ENCODE assay signal across 24 mouse cellular contexts in the genomic region with DNA sequence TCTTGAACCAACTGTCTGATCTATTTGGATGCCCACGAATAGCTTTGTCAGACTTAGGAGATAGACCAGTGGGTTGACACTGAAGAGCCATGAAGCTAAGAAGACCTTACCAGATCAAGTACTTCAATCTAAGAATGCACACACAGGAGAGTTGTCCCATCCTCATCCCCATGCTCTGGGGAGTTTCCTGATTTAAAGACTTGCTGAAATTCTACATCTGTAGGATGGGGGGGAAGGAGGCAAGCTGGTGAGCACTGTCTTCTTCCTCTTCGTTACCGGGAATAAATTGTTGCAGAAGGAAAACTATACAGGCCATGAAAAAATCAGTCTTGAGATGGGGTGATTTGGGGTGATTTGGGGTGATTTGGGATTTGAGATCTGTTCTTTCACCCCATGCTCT. TPM values are rescaled to one million over a fixed set of nuclear protein-coding genes. Genes with fewer than 3 reads are reported as not detected.
DNase-seq lines count a peak whose midpoint lies in the region; ATAC-seq lines count a peak whose summit lies in the region.
"Had no signal": no experiment of that assay in that cellular context is flagged by ENCODE, and none has a peak within 500 bp of the region (broad histone marks: within the 10 kb centered on the region; RNA-seq: fewer than 3 reads in every experiment).

No protein-coding gene starts in this region.

- no peaks in the 10 kb centered on the region for H3K9me3 ChIP-seq in embryonic facial prominence, embryonic 11.5 days (replicated peaks; ENCODE audit: control insufficient read depth, low read length)
- no peaks in the 10 kb centered on the region for H3K9me3 ChIP-seq in embryonic facial prominence, embryonic 10.5 days
- no peaks in the 10 kb centered on the region for H3K9me3 ChIP-seq in hindbrain, embryonic 11.5 days (ENCODE audit: control insufficient read depth, low read length)
- H3K9me3 ChIP-seq in hindbrain, embryonic 13.5 days, result no peaks in the 10 kb centered on the region
- no peaks in the 10 kb centered on the region for H3K9me3 ChIP-seq in midbrain, embryonic 11.5 days (ENCODE audit: control insufficient read depth, low read length)
- H3K9me3 ChIP-seq in midbrain, embryonic 10.5 days (replicated peaks), result no peaks in the 10 kb centered on the region
- H3K9me3 ChIP-seq: embryonic facial prominence, embryonic 12.5 days; forebrain, embryonic 13.5 days; forebrain, embryonic 15.5 days; G1E had no signal

- no peak overlapping the region for H3K4me2 ChIP-seq in embryonic facial prominence, embryonic 11.5 days (ENCODE audit: low read depth, low read length)
- no peak overlapping the region for H3K4me2 ChIP-seq in hindbrain, embryonic 11.5 days (replicated peaks; ENCODE audit: low read depth, low read length)
- H3K4me2 ChIP-seq in hindbrain, embryonic 13.5 days, result no peak overlapping the region
- no peak overlapping the region for H3K4me2 ChIP-seq in midbrain, embryonic 11.5 days
- H3K4me2 ChIP-seq: embryonic facial prominence, embryonic 12.5 days; forebrain, embryonic 13.5 days; forebrain, embryonic 15.5 days had no signal

- ATAC-seq in embryonic facial prominence, embryonic 11.5 days (replicated peaks; ENCODE audit: insufficient number of reproducible peaks, low FRiP score, low TSS enrichment, low read depth), result no peak
- no peak for ATAC-seq in hindbrain, embryonic 11.5 days (ENCODE audit: low FRiP score)
- ATAC-seq in hindbrain, embryonic 13.5 days (ENCODE audit: low FRiP score), result no peak
- no peak for ATAC-seq in midbrain, embryonic 11.5 days (ENCODE audit: low FRiP score)
- ATAC-seq: activated CD4-positive, CD25-positive, alpha-beta regulatory T cell, adult 4 months; CD4-positive, CD25-positive, alpha-beta regulatory T cell, adult 4 months; forebrain, embryonic 13.5 days; forebrain, embryonic 15.5 days; Patski had no signal

- peak; percentile 1 for DNase-seq in embryonic facial prominence, embryonic 11.5 days (ENCODE audit: low spot score)
- no peak for DNase-seq in embryonic facial prominence, embryonic 10.5 days (ENCODE audit: low spot score)
- peak; percentile 19 for DNase-seq in hindbrain, embryonic 11.5 days (ENCODE audit: low spot score)
- DNase-seq in midbrain, embryonic 11.5 days (ENCODE audit: low spot score, missing footprints), result peak; percentile 90
- DNase-seq in midbrain, embryonic 10.5 days (ENCODE audit: low spot score), result no peak
- DNase-seq in retina, embryonic 14.5 days (ENCODE audit: low spot score), result peak; percentile 11
- DNase-seq in retina, postnatal 1 day, result no peak
- DNase-seq: adrenal gland, adult 8-10 months; adrenal gland, postnatal 14 days; adrenal gland, postnatal 36 days; B cell, adult 2 months; cerebellum, adult 11-12 months; cerebellum, adult 2 months; cerebellum, adult 9-10 months; cerebellum, postnatal 25 days had no signal

- 19% methylated on average over 3 of the region's 3 CpGs for WGBS in embryonic facial prominence, embryonic 11.5 days
- 15% methylated on average over 3 of the region's 3 CpGs for WGBS in embryonic facial prominence, embryonic 10.5 days
- 2% methylated on average over 3 of the region's 3 CpGs for WGBS in hindbrain, embryonic 11.5 days
- WGBS in hindbrain, embryonic 13.5 days, result 5% methylated on average over 3 of the region's 3 CpGs
- WGBS in midbrain, embryonic 11.5 days, result 2% methylated on average over 3 of the region's 3 CpGs
- 2% methylated on average over 3 of the region's 3 CpGs for WGBS in midbrain, embryonic 10.5 days

- H3K4me1 ChIP-seq in embryonic facial prominence, embryonic 11.5 days (ENCODE audit: control insufficient read depth, insufficient read depth, low read length), result peaks cover 8% of the 10 kb centered on the region; the same call in 1 of the 2 replicates
- H3K4me1 ChIP-seq in embryonic facial prominence, embryonic 10.5 days, result peaks cover 86% of the 10 kb centered on the region
- peaks cover 1% of the 10 kb centered on the region for H3K4me1 ChIP-seq in hindbrain, embryonic 11.5 days (replicated peaks; ENCODE audit: control insufficient read depth, insufficient read depth, low read length)
- H3K4me1 ChIP-seq in hindbrain, embryonic 13.5 days (replicated peaks), result peaks cover 50% of the 10 kb centered on the region
- H3K4me1 ChIP-seq in midbrain, embryonic 11.5 days (ENCODE audit: control insufficient read depth, insufficient read depth, low read length), result peaks cover 11% of the 10 kb centered on the region
- H3K4me1 ChIP-seq in midbrain, embryonic 10.5 days, result peaks cover 41% of the 10 kb centered on the region

- no peak overlapping the region for H3K4me3 ChIP-seq in embryonic facial prominence, embryonic 11.5 days (ENCODE audit: low read depth, low read length)
- no peak overlapping the region for H3K4me3 ChIP-seq in embryonic facial prominence, embryonic 10.5 days
- H3K4me3 ChIP-seq in hindbrain, embryonic 11.5 days (ENCODE audit: low read depth, low read length), result no peak overlapping the region
- no peak overlapping the region for H3K4me3 ChIP-seq in hindbrain, embryonic 13.5 days
- no peak overlapping the region for H3K4me3 ChIP-seq in midbrain, embryonic 11.5 days (ENCODE audit: low read depth, low read length)
- H3K4me3 ChIP-seq in midbrain, embryonic 10.5 days, result no peak overlapping the region
- H3K4me3 ChIP-seq: embryonic facial prominence, embryonic 12.5 days; forebrain, embryonic 13.5 days; forebrain, embryonic 15.5 days had no signal

- H3K36me3 ChIP-seq in embryonic facial prominence, embryonic 11.5 days (replicated peaks; ENCODE audit: control insufficient read depth, insufficient read depth, low read depth, low read length), result no peaks in the 10 kb centered on the region
- H3K36me3 ChIP-seq in embryonic facial prominence, embryonic 10.5 days (replicated peaks), result no peaks in the 10 kb centered on the region
- no peaks in the 10 kb centered on the region for H3K36me3 ChIP-seq in hindbrain, embryonic 11.5 days (ENCODE audit: control insufficient read depth, insufficient read depth, low read length)
- no peaks in the 10 kb centered on the region for H3K36me3 ChIP-seq in hindbrain, embryonic 13.5 days
- no peaks in the 10 kb centered on the region for H3K36me3 ChIP-seq in midbrain, embryonic 11.5 days (ENCODE audit: control insufficient read depth, insufficient read depth, low read length)
- no peaks in the 10 kb centered on the region for H3K36me3 ChIP-seq in midbrain, embryonic 10.5 days
- H3K36me3 ChIP-seq: embryonic facial prominence, embryonic 12.5 days; forebrain, embryonic 15.5 days; G1E had no signal

- H3K27me3 ChIP-seq in embryonic facial prominence, embryonic 11.5 days (ENCODE audit: control insufficient read depth, insufficient read depth, low read length), result peaks cover 49% of the 10 kb centered on the region
- peaks cover 100% of the 10 kb centered on the region for H3K27me3 ChIP-seq in embryonic facial prominence, embryonic 10.5 days (replicated peaks; ENCODE audit: low read depth, poor library complexity, severe bottlenecking)
- H3K27me3 ChIP-seq in hindbrain, embryonic 11.5 days (ENCODE audit: control insufficient read depth, insufficient read depth, low read length), result peaks cover 89% of the 10 kb centered on the region
- H3K27me3 ChIP-seq in hindbrain, embryonic 13.5 days, result peaks cover 99% of the 10 kb centered on the region
- H3K27me3 ChIP-seq in midbrain, embryonic 11.5 days (ENCODE audit: control insufficient read depth, insufficient read depth, low read length), result peaks cover 99% of the 10 kb centered on the region
- H3K27me3 ChIP-seq in midbrain, embryonic 10.5 days (ENCODE audit: low read depth, poor library complexity, severe bottlenecking), result peaks cover 100% of the 10 kb centered on the region
- H3K27me3 ChIP-seq: CH12.LX, Patski had no signal

- no peak overlapping the region for H3K27ac ChIP-seq in embryonic facial prominence, embryonic 11.5 days (replicated peaks; ENCODE audit: low read depth, low read length)
- H3K27ac ChIP-seq in embryonic facial prominence, embryonic 10.5 days (replicated peaks), result no peak overlapping the region
- H3K27ac ChIP-seq in hindbrain, embryonic 11.5 days (ENCODE audit: low read depth, low read length), result no peak overlapping the region
- no peak overlapping the region for H3K27ac ChIP-seq in hindbrain, embryonic 13.5 days
- no peak overlapping the region for H3K27ac ChIP-seq in midbrain, embryonic 11.5 days (ENCODE audit: low read depth, low read length)
- H3K27ac ChIP-seq in midbrain, embryonic 10.5 days (replicated peaks), result no peak overlapping the region
- H3K27ac ChIP-seq: embryonic facial prominence, embryonic 12.5 days; forebrain, embryonic 13.5 days; forebrain, embryonic 15.5 days had no signal

- no peak overlapping the region for H3K9ac ChIP-seq in embryonic facial prominence, embryonic 11.5 days (replicated peaks; ENCODE audit: low read length)
- no peak overlapping the region for H3K9ac ChIP-seq in hindbrain, embryonic 11.5 days (ENCODE audit: low read depth, low read length)
- no peak overlapping the region for H3K9ac ChIP-seq in hindbrain, embryonic 13.5 days
- H3K9ac ChIP-seq in midbrain, embryonic 11.5 days (ENCODE audit: low read length), result no peak overlapping the region
- H3K9ac ChIP-seq: embryonic facial prominence, embryonic 12.5 days; forebrain, embryonic 13.5 days; forebrain, embryonic 15.5 days had no signal

RNA-seq across cellular contexts. Expression of a gene that starts 30.5 kb away (rescaled TPM):
- polyA plus RNA-seq in embryonic facial prominence, embryonic 11.5 days (2014; fragmentation: Nextera tagmentation; extraction: Ambion mirVana), result 7.7 and 8.4 TPM in 2 replicates
- polyA plus RNA-seq in embryonic facial prominence, embryonic 10.5 days (2016; fragmentation: Nextera tagmentation; extraction: Ambion mirVana), result 8.3 and 8.5 TPM in 2 replicates
- polyA plus RNA-seq in hindbrain, embryonic 11.5 days (2014; fragmentation: Nextera tagmentation; extraction: Ambion mirVana), result 15.5 and 20.6 TPM in 2 replicates
- polyA plus RNA-seq in hindbrain, embryonic 13.5 days (2015; fragmentation: Nextera tagmentation; extraction: Ambion mirVana), result 14.2 and 22.9 TPM in 2 replicates
- 3.0 and 4.7 TPM in 2 replicates for polyA plus RNA-seq in midbrain, embryonic 11.5 days (2014; fragmentation: Nextera tagmentation; extraction: Ambion mirVana)
- 2.3 and 2.5 TPM in 2 replicates for polyA plus RNA-seq in midbrain, embryonic 10.5 days (2016; fragmentation: Nextera tagmentation; extraction: Ambion mirVana)
- polyA plus RNA-seq: activated CD4-positive, CD25-positive, alpha-beta regulatory T cell, adult 4 months had no signal

Comparison
In these comparisons a context has a peak if more than half of its experiments do, and no peak if none do; other contexts are left out.
1. DNase-seq: peak in embryonic facial prominence, embryonic 11.5 days (single experiment), hindbrain, embryonic 11.5 days (single experiment), midbrain, embryonic 11.5 days (single experiment) and retina, embryonic 14.5 days (single experiment); none in embryonic facial prominence, embryonic 10.5 days (single experiment), midbrain, embryonic 10.5 days (single experiment) and retina, postnatal 1 day (single experiment).